Comparison of ENCODE assay signal across 10 mouse cellular contexts in genomic region chr19:53423816-53424465, GRCm38 (mm10). TPM values are rescaled to one million over a fixed set of nuclear protein-coding genes. Genes with fewer than 3 reads are reported as not detected.
DNase-seq lines count a peak whose midpoint lies in the region; ATAC-seq lines count a peak whose summit lies in the region.
"Had no signal": no experiment of that assay in that cellular context is flagged by ENCODE, and none has a peak within 500 bp of the region (broad histone marks: within the 10 kb centered on the region; RNA-seq: fewer than 3 reads in every experiment).

No protein-coding gene starts in this region.

- H3K79me2 ChIP-seq in macrophage (ENCODE audit: inconsistent target), result no peaks in the 10 kb centered on the region

- H3K4me2 ChIP-seq in hindbrain, embryonic 13.5 days, result no peak overlapping the region

- H3K9me3 ChIP-seq in hindbrain, embryonic 13.5 days, result no peaks in the 10 kb centered on the region
- H3K9me3 ChIP-seq: embryonic facial prominence, embryonic 15.5 days had no signal

- H3K4me1 ChIP-seq in brown adipose tissue, adult 24 weeks (ENCODE audit: control insufficient read depth, insufficient read depth, insufficient read length, low read length), result peaks cover 17% of the 10 kb centered on the region
- H3K4me1 ChIP-seq in hindbrain, embryonic 13.5 days (replicated peaks), result peaks cover 22% of the 10 kb centered on the region

- H3K36me3 ChIP-seq in macrophage (ENCODE audit: inconsistent target), result no peaks in the 10 kb centered on the region
- no peaks in the 10 kb centered on the region for H3K36me3 ChIP-seq in hindbrain, embryonic 13.5 days
- H3K36me3 ChIP-seq: embryonic facial prominence, embryonic 15.5 days had no signal

- WGBS in macrophage (ENCODE audit: missing documents), result 26% methylated on average over 17 of the region's 17 CpGs
- 62% methylated on average over 17 of the region's 17 CpGs for WGBS in hindbrain, embryonic 13.5 days

- no peak for ATAC-seq in hindbrain, embryonic 13.5 days (ENCODE audit: low FRiP score)

- H3K27me3 ChIP-seq in hindbrain, embryonic 13.5 days, result peaks cover 23% of the 10 kb centered on the region; the same call in 1 of the 2 replicates

- DNase-seq in spleen, adult 18-20 months, result peak; percentile 40 to 46
- no peak for DNase-seq in spleen, postnatal 4 days (ENCODE audit: low spot score in 2 of 2)
- DNase-seq in thymus, postnatal 4 days, result peak; percentile 72
- no peak for DNase-seq in testis, postnatal 14 days (ENCODE audit: low spot score)

- H3K9ac ChIP-seq in hindbrain, embryonic 13.5 days, result no peak overlapping the region
- H3K9ac ChIP-seq: embryonic facial prominence, embryonic 15.5 days had no signal

- peak overlapping the region; percentile 34; the same call in 1 of the 2 replicates for H3K27ac ChIP-seq in brown adipose tissue, adult 24 weeks (replicated peaks; ENCODE audit: low read depth, low read length)
- H3K27ac ChIP-seq in macrophage, result 0 out of 2 replicates have a peak overlapping the region, but pooled peaks have one; percentile 15
- H3K27ac ChIP-seq in hindbrain, embryonic 13.5 days, result no peak overlapping the region
- H3K27ac ChIP-seq: embryonic facial prominence, embryonic 15.5 days; left cerebral cortex, adult 2 months had no signal

- H3K4me3 ChIP-seq in brown adipose tissue, adult 24 weeks (ENCODE audit: insufficient read depth, low read depth, low read length), result no peak overlapping the region
- H3K4me3 ChIP-seq in macrophage (ENCODE audit: inconsistent target), result peak overlapping the region; percentile 5; the same call in 1 of the 2 replicates
- no peak overlapping the region for H3K4me3 ChIP-seq in hindbrain, embryonic 13.5 days
- H3K4me3 ChIP-seq: embryonic facial prominence, embryonic 15.5 days; left cerebral cortex, adult 2 months had no signal

RNA-seq across cellular contexts. Expression of gene Smndc1, which starts 33.6 kb away (rescaled TPM):
- polyA plus RNA-seq in brown adipose tissue, adult 24 weeks (2012; ENCODE audit: insufficient read depth, insufficient read length, missing spikeins), result 21.5 and 23.8 TPM in 2 replicates
- total RNA-seq in macrophage (2018; cell fraction: chromatin; rRNA removed), result 10 to 100 TPM; 22.2 to 58.6 (median 33.4) TPM
- 10 to 100 TPM; 35.2 to 49.6 (median 40.7) TPM for total RNA-seq in macrophage (2018; cell fraction: cytosol; rRNA removed)
- 10 to 100 TPM; 39.6 to 68.1 (median 46.7) TPM for total RNA-seq in macrophage (2018; cell fraction: nucleus; rRNA removed)
- 36.4 to 45.9 TPM (median 38.2 TPM) in 3 replicates for polyA plus RNA-seq in macrophage (2018)
- polyA plus RNA-seq in hindbrain, embryonic 13.5 days (2015; fragmentation: Nextera tagmentation; extraction: Ambion mirVana), result 38.7 and 41.6 TPM in 2 replicates

RNA-seq across cellular contexts. Expression of gene Gm10197, which starts 52.4 kb away (rescaled TPM):
- polyA plus RNA-seq in brown adipose tissue, adult 24 weeks (2012; ENCODE audit: insufficient read depth, insufficient read length, missing spikeins), result not detected in 2 replicates
- total RNA-seq in macrophage (2018; cell fraction: chromatin; rRNA removed), result not detected
- total RNA-seq in macrophage (2018; cell fraction: cytosol; rRNA removed), result not detected
- not detected for total RNA-seq in macrophage (2018; cell fraction: nucleus; rRNA removed)
- polyA plus RNA-seq in macrophage (2018), result not detected in 3 replicates
- not detected in 2 replicates for polyA plus RNA-seq in hindbrain, embryonic 13.5 days (2015; fragmentation: Nextera tagmentation; extraction: Ambion mirVana)
- total RNA-seq: heart, adult 2 months; left cerebral cortex, adult 2 months had no signal
- polyA plus RNA-seq: embryonic facial prominence, embryonic 15.5 days; heart, adult 2 months had no signal

Comparison
In these comparisons a context has a peak if more than half of its experiments do, and no peak if none do; other contexts are left out.
1. DNase-seq: peak in spleen, adult 18-20 months (2 of 2) and thymus, postnatal 4 days (single experiment); none in spleen, postnatal 4 days (0 of 2) and testis, postnatal 14 days (single experiment).